Mouse (Mus musculus) mesoderm, embryonic 11.5 days (tissue): ENCODE data around the gene Gm5089.
"Not testable (repeated sequence)": the region's sequence is repeated elsewhere in the genome, so short reads cannot be mapped to it uniquely, and the experiment has no call there.

Experiments used
- DNase-seq: peaks from one replicate; pipeline ENCODE4 v3.0.0-alpha.2; 2012; ENCODE audit warnings: low read depth, low spot score

The Gm5089 gene

GRCm38 (mm10) chr14:122463734-122464341, 12.9 kb upstream of the Gm5089 start:
- DNase-seq = peak; percentile 58

- DNase-seq = peak; percentile 35
Observed at GRCm38 (mm10) chr14:122463080-122463691, 12.3 kb upstream of the Gm5089 start.

- peak; percentile 60 for DNase-seq
Observed at GRCm38 (mm10) chr14:122462689-122463079, 11.8 kb upstream of the Gm5089 start.

- peak; percentile 19 for DNase-seq
Observed at GRCm38 (mm10) chr14:122461966-122462365, 11.1 kb upstream of the Gm5089 start.

GRCm38 (mm10) chr14:122461500-122461899, 10.6 kb upstream of the Gm5089 start:
- no peak for DNase-seq

- no peak for DNase-seq
Observed at GRCm38 (mm10) chr14:122460226-122460625, 9.3 kb upstream of the Gm5089 start.

- DNase-seq = no peak
Observed at GRCm38 (mm10) chr14:122459776-122460175, 8.9 kb upstream of the Gm5089 start.

- DNase-seq = not testable (repeated sequence)
Observed at GRCm38 (mm10) chr14:122459332-122459731, 8.4 kb upstream of the Gm5089 start.

GRCm38 (mm10) chr14:122455562-122455958, 4.6 kb upstream of the Gm5089 start:
- DNase-seq = no peak

- DNase-seq = peak; percentile 15
Observed at GRCm38 (mm10) chr14:122454901-122455561, 4.1 kb upstream of the Gm5089 start.

GRCm38 (mm10) chr14:122453996-122454738, 3.3 kb upstream of the Gm5089 start:
- peak; percentile 38 for DNase-seq

- peak; percentile 79 for DNase-seq
Observed at GRCm38 (mm10) chr14:122453388-122453995, 2.6 kb upstream of the Gm5089 start.

GRCm38 (mm10) chr14:122452701-122453387, 1.9 kb upstream of the Gm5089 start:
- peak; percentile 76 for DNase-seq

GRCm38 (mm10) chr14:122451551-122452145, 733 bp upstream of the Gm5089 start:
- no peak for DNase-seq

GRCm38 (mm10) chr14:122449601-122450495, 1.1 kb downstream of the Gm5089 start:
- DNase-seq = no peak

- no peak for DNase-seq
Observed at GRCm38 (mm10) chr14:122436850-122437249, 14.1 kb downstream of the Gm5089 start.

GRCm38 (mm10) chr14:122434039-122434438, 16.9 kb downstream of the Gm5089 start:
- DNase-seq = no peak

- DNase-seq = no peak
Observed at GRCm38 (mm10) chr14:122432558-122432957, 18.4 kb downstream of the Gm5089 start.

GRCm38 (mm10) chr14:122427654-122428053, 23.3 kb downstream of the Gm5089 start:
- DNase-seq = no peak

GRCm38 (mm10) chr14:122427204-122427560, 23.7 kb downstream of the Gm5089 start:
- peak; percentile 50 for DNase-seq
